Mouse (Mus musculus): ENCODE data around the gene Gpc4. TPM values are rescaled to one million over a fixed set of nuclear protein-coding genes. Genes with fewer than 3 reads are reported as not detected.

The Gpc4 gene
- polyA plus RNA-seq, 1 experiment from 2014 or later, result 50.8 TPM

Other genes starting within 250 kb of the Gpc4 start
- gene 1700080O16Rik, start 192.5 kb downstream of the Gpc4 start, polyA plus RNA-seq (2015; fragmentation: Nextera tagmentation; extraction: Ambion mirVana), result not detected in 2 replicates